Mouse (Mus musculus): ENCODE results near the gene Tbl2. TPM values are rescaled to one million over a fixed set of nuclear protein-coding genes. Genes with fewer than 3 reads are reported as not detected.

Tbl2 gene
- total and polyA plus RNA-seq, 3 experiments, result 5.8 to 10.6 (median 9.9) TPM

GRCm38 (mm10) chr5:135156496-135156895 is 7.0 kb downstream of the Tbl2 start:
- no peaks in the 10 kb centered on the region for H3K36me3 ChIP-seq (ENCODE audit: control insufficient read depth, insufficient read depth, low read length)
- H3K27ac ChIP-seq, result no peak overlapping the region
- H3K4me1 ChIP-seq (ENCODE audit: control insufficient read depth, insufficient read depth, low read length), result no peaks in the 10 kb centered on the region
- intact Hi-C loops (cut with DNase I), result no loop called here
- TF ChIP-seq POLR2A (IDR thresholded peaks at IDR 0.05; ENCODE audit: insufficient read depth, low read depth, low read length) (no peak), CTCF (IDR thresholded peaks at IDR 0.05) (peak; percentile 33), EP300 (IDR thresholded peaks at IDR 0.05; ENCODE audit: insufficient read depth, low read depth, low read length) (no peak)
- no peak for DNase-seq
- H3K79me2 ChIP-seq (replicated peaks; ENCODE audit: control insufficient read depth, insufficient read depth, low read length), result no peaks in the 10 kb centered on the region
- no peaks in the 10 kb centered on the region for H3K27me3 ChIP-seq (ENCODE audit: control insufficient read depth, insufficient read depth, low read length)
- no peak overlapping the region for H3K9ac ChIP-seq (ENCODE audit: low read depth, low read length)
- 97% methylated on average over 4 of the region's 4 CpGs for WGBS
- H3K4me3 ChIP-seq, result no peak overlapping the region

GRCm38 (mm10) chr5:135161221-135161620 is 11.8 kb downstream of the Tbl2 start:
- TF ChIP-seq POLR2A (IDR thresholded peaks at IDR 0.05; ENCODE audit: insufficient read depth, low read depth, low read length) (no peak), EP300 (IDR thresholded peaks at IDR 0.05; ENCODE audit: insufficient read depth, low read depth, low read length) (no peak), CTCF (IDR thresholded peaks at IDR 0.05) (no peak)
- Histone ChIP-seq H3K36me3 (ENCODE audit: control insufficient read depth, insufficient read depth, low read length) (no peaks in the 10 kb centered on the region), H3K4me3 (no peak overlapping the region), H3K27ac (no peak overlapping the region; the same call in 1 of the 2 replicates), H3K79me2 (replicated peaks; ENCODE audit: control insufficient read depth, insufficient read depth, low read length) (no peaks in the 10 kb centered on the region), H3K27me3 (ENCODE audit: control insufficient read depth, insufficient read depth, low read length) (no peaks in the 10 kb centered on the region), H3K4me1 (ENCODE audit: control insufficient read depth, insufficient read depth, low read length) (no peaks in the 10 kb centered on the region), H3K9ac (ENCODE audit: low read depth, low read length) (no peak overlapping the region)
- intact Hi-C loops (cut with DNase I), result no loop called here
- peak in 1 of 2 experiments; percentile 53 for DNase-seq
- WGBS, result 85% methylated on average over 4 of the region's 4 CpGs

GRCm38 (mm10) chr5:135161650-135162049 is 12.2 kb downstream of the Tbl2 start:
- Histone ChIP-seq H3K36me3 (ENCODE audit: control insufficient read depth, insufficient read depth, low read length) (no peaks in the 10 kb centered on the region), H3K9ac (ENCODE audit: low read depth, low read length) (no peak overlapping the region), H3K27me3 (ENCODE audit: control insufficient read depth, insufficient read depth, low read length) (no peaks in the 10 kb centered on the region), H3K27ac (no peak overlapping the region), H3K4me3 (no peak overlapping the region), H3K4me1 (ENCODE audit: control insufficient read depth, insufficient read depth, low read length) (no peaks in the 10 kb centered on the region), H3K79me2 (replicated peaks; ENCODE audit: control insufficient read depth, insufficient read depth, low read length) (no peaks in the 10 kb centered on the region)
- TF ChIP-seq POLR2A (IDR thresholded peaks at IDR 0.05; ENCODE audit: insufficient read depth, low read depth, low read length) (no peak), EP300 (IDR thresholded peaks at IDR 0.05; ENCODE audit: insufficient read depth, low read depth, low read length) (no peak), CTCF (IDR thresholded peaks at IDR 0.05) (no peak)
- intact Hi-C loops (cut with DNase I), result no loop called here
- no peak for DNase-seq
- WGBS, result 78% methylated on average over 7 of the region's 7 CpGs

GRCm38 (mm10) chr5:135162361-135162760 is 12.9 kb downstream of the Tbl2 start:
- Histone ChIP-seq H3K4me3 (no peak overlapping the region), H3K4me1 (ENCODE audit: control insufficient read depth, insufficient read depth, low read length) (no peaks in the 10 kb centered on the region), H3K36me3 (ENCODE audit: control insufficient read depth, insufficient read depth, low read length) (no peaks in the 10 kb centered on the region), H3K27me3 (ENCODE audit: control insufficient read depth, insufficient read depth, low read length) (no peaks in the 10 kb centered on the region), H3K9ac (ENCODE audit: low read depth, low read length) (no peak overlapping the region), H3K27ac (no peak overlapping the region), H3K79me2 (replicated peaks; ENCODE audit: control insufficient read depth, insufficient read depth, low read length) (no peaks in the 10 kb centered on the region)
- DNase-seq, result no peak
- TF ChIP-seq POLR2A (IDR thresholded peaks at IDR 0.05; ENCODE audit: insufficient read depth, low read depth, low read length), result no peak
- no peak for TF ChIP-seq EP300 (IDR thresholded peaks at IDR 0.05; ENCODE audit: insufficient read depth, low read depth, low read length)
- TF ChIP-seq CTCF (IDR thresholded peaks at IDR 0.05), result no peak
- 92% methylated on average over 8 of the region's 8 CpGs for WGBS
- intact Hi-C loops (cut with DNase I), result no loop called here

GRCm38 (mm10) chr5:135162821-135163220 is 13.4 kb downstream of the Tbl2 start:
- Histone ChIP-seq H3K27ac (no peak overlapping the region), H3K79me2 (replicated peaks; ENCODE audit: control insufficient read depth, insufficient read depth, low read length) (no peaks in the 10 kb centered on the region), H3K36me3 (ENCODE audit: control insufficient read depth, insufficient read depth, low read length) (no peaks in the 10 kb centered on the region), H3K27me3 (ENCODE audit: control insufficient read depth, insufficient read depth, low read length) (no peaks in the 10 kb centered on the region), H3K4me1 (ENCODE audit: control insufficient read depth, insufficient read depth, low read length) (no peaks in the 10 kb centered on the region; the same call in 1 of the 2 replicates), H3K9ac (ENCODE audit: low read depth, low read length) (no peak overlapping the region), H3K4me3 (no peak overlapping the region)
- TF ChIP-seq CTCF (IDR thresholded peaks at IDR 0.05) (no peak), POLR2A (IDR thresholded peaks at IDR 0.05; ENCODE audit: insufficient read depth, low read depth, low read length) (no peak), EP300 (IDR thresholded peaks at IDR 0.05; ENCODE audit: insufficient read depth, low read depth, low read length) (no peak)
- intact Hi-C loops (cut with DNase I), result no loop called here
- DNase-seq, result no peak
- 92% methylated on average over 6 of the region's 6 CpGs for WGBS

- WGBS, result 69% methylated on average over 4 of the region's 4 CpGs
- Histone ChIP-seq H3K79me2 (replicated peaks; ENCODE audit: control insufficient read depth, insufficient read depth, low read length) (no peaks in the 10 kb centered on the region), H3K4me1 (ENCODE audit: control insufficient read depth, insufficient read depth, low read length) (peaks cover 1% of the 10 kb centered on the region; the same call in 1 of the 2 replicates), H3K4me3 (no peak overlapping the region), H3K27me3 (ENCODE audit: control insufficient read depth, insufficient read depth, low read length) (no peaks in the 10 kb centered on the region), H3K36me3 (ENCODE audit: control insufficient read depth, insufficient read depth, low read length) (no peaks in the 10 kb centered on the region), H3K9ac (ENCODE audit: low read depth, low read length) (no peak overlapping the region), H3K27ac (no peak overlapping the region)
- intact Hi-C loops (cut with DNase I), result no loop called here
- DNase-seq, result no peak
- no peak for TF ChIP-seq POLR2A (IDR thresholded peaks at IDR 0.05; ENCODE audit: insufficient read depth, low read depth, low read length)
- no peak for TF ChIP-seq EP300 (IDR thresholded peaks at IDR 0.05; ENCODE audit: insufficient read depth, low read depth, low read length)
Observed at GRCm38 (mm10) chr5:135166909-135167308, 17.5 kb downstream of the Tbl2 start.

Data from heart, adult 2 months (tissue).